Mouse (Mus musculus): ENCODE measurements at regions not wholly inside any gene's neighbourhood (a gene's known extent, or its start where the extent isn't known, plus 50 kb on each side); places are given as distances from the start of the nearest gene placed in this dataset.

GRCm38 (mm10) chr13:30046061-30046460 is 60.2 kb upstream of the E2f3 start:
- H3K27ac ChIP-seq (ENCODE audit: low read depth, low read length) = no peak overlapping the region
- ATAC-seq = no peak
- no peaks in the 10 kb centered on the region for H3K9me3 ChIP-seq (ENCODE audit: control insufficient read depth)
- H3K36me3 ChIP-seq (ENCODE audit: control insufficient read depth, insufficient read depth) = no peaks in the 10 kb centered on the region
- 73% methylated on average over 15 of the region's 15 CpGs for WGBS
- H3K9ac ChIP-seq (ENCODE audit: low read depth, low read length) = no peak overlapping the region
- H3K4me1 ChIP-seq (replicated peaks; ENCODE audit: control insufficient read depth, insufficient read depth, low read length) = no peaks in the 10 kb centered on the region
- TF ChIP-seq CTCF (IDR thresholded peaks at IDR 0.05; ENCODE audit: low read depth) = no peak
- H3K4me3 ChIP-seq (ENCODE audit: low read depth, low read length) = no peak overlapping the region
- no peak overlapping the region for H3K4me2 ChIP-seq (replicated peaks; ENCODE audit: low read depth)
- H3K27me3 ChIP-seq (replicated peaks; ENCODE audit: control insufficient read depth, insufficient read depth, low read length) = no peaks in the 10 kb centered on the region

GRCm38 (mm10) chr13:30045225-30045624 is 59.4 kb upstream of the E2f3 start:
- WGBS = 73% methylated on average over 6 of the region's 6 CpGs
- no peak for TF ChIP-seq CTCF (IDR thresholded peaks at IDR 0.05; ENCODE audit: low read depth)

GRCm38 (mm10) chr13:30044790-30045189 is 58.9 kb upstream of the E2f3 start:
- Histone ChIP-seq H3K4me3 (ENCODE audit: low read depth, low read length) (no peak overlapping the region), H3K27ac (ENCODE audit: low read depth, low read length) (no peak overlapping the region), H3K9ac (ENCODE audit: low read depth, low read length) (no peak overlapping the region), H3K36me3 (ENCODE audit: control insufficient read depth, insufficient read depth) (no peaks in the 10 kb centered on the region), H3K9me3 (ENCODE audit: control insufficient read depth) (no peaks in the 10 kb centered on the region), H3K4me1 (replicated peaks; ENCODE audit: control insufficient read depth, insufficient read depth, low read length) (no peaks in the 10 kb centered on the region), H3K27me3 (replicated peaks; ENCODE audit: control insufficient read depth, insufficient read depth, low read length) (no peaks in the 10 kb centered on the region), H3K4me2 (replicated peaks; ENCODE audit: low read depth) (no peak overlapping the region)
- TF ChIP-seq CTCF (IDR thresholded peaks at IDR 0.05; ENCODE audit: low read depth) = no peak
- no peak for ATAC-seq
- 91% methylated on average over 2 of the region's 2 CpGs for WGBS

More at GRCm38 (mm10) chr13:30045225-30045624, 59.4 kb upstream of the E2f3 start:
- no peak overlapping the region for H3K4me2 ChIP-seq (replicated peaks; ENCODE audit: low read depth)
- H3K9ac ChIP-seq (ENCODE audit: low read depth, low read length) = no peak overlapping the region
- no peaks in the 10 kb centered on the region for H3K36me3 ChIP-seq (ENCODE audit: control insufficient read depth, insufficient read depth)
- no peaks in the 10 kb centered on the region for H3K4me1 ChIP-seq (replicated peaks; ENCODE audit: control insufficient read depth, insufficient read depth, low read length)
- no peaks in the 10 kb centered on the region for H3K27me3 ChIP-seq (replicated peaks; ENCODE audit: control insufficient read depth, insufficient read depth, low read length)
- no peak overlapping the region for H3K4me3 ChIP-seq (ENCODE audit: low read depth, low read length)
- no peaks in the 10 kb centered on the region for H3K9me3 ChIP-seq (ENCODE audit: control insufficient read depth)
- H3K27ac ChIP-seq (ENCODE audit: low read depth, low read length) = no peak overlapping the region
- no peak for ATAC-seq

- H3K27ac ChIP-seq (ENCODE audit: low read depth, low read length) = no peak overlapping the region
- no peaks in the 10 kb centered on the region for H3K27me3 ChIP-seq (replicated peaks; ENCODE audit: control insufficient read depth, insufficient read depth, low read length)
- no peak overlapping the region for H3K4me2 ChIP-seq (replicated peaks; ENCODE audit: low read depth)
- H3K9me3 ChIP-seq (ENCODE audit: control insufficient read depth) = no peaks in the 10 kb centered on the region
- no peak overlapping the region for H3K9ac ChIP-seq (ENCODE audit: low read depth, low read length)
- ATAC-seq = no peak
- H3K36me3 ChIP-seq (ENCODE audit: control insufficient read depth, insufficient read depth) = no peaks in the 10 kb centered on the region
- H3K4me1 ChIP-seq (replicated peaks; ENCODE audit: control insufficient read depth, insufficient read depth, low read length) = no peaks in the 10 kb centered on the region
- H3K4me3 ChIP-seq (ENCODE audit: low read depth, low read length) = no peak overlapping the region
- WGBS = 74% methylated on average over 15 of the region's 15 CpGs
- no peak for TF ChIP-seq CTCF (IDR thresholded peaks at IDR 0.05; ENCODE audit: low read depth)
Measured at GRCm38 (mm10) chr13:30042689-30043320, 56.9 kb upstream of the E2f3 start.

GRCm38 (mm10) chr13:30041501-30042295 is 55.8 kb upstream of the E2f3 start:
- peaks cover 5% of the 10 kb centered on the region; the same call in 1 of the 2 replicates for H3K4me1 ChIP-seq (replicated peaks; ENCODE audit: control insufficient read depth, insufficient read depth, low read length)
- WGBS = 90% methylated on average over 3 of the region's 3 CpGs
- H3K36me3 ChIP-seq (ENCODE audit: control insufficient read depth, insufficient read depth) = no peaks in the 10 kb centered on the region
- H3K9me3 ChIP-seq (ENCODE audit: control insufficient read depth) = no peaks in the 10 kb centered on the region
- TF ChIP-seq CTCF (IDR thresholded peaks at IDR 0.05; ENCODE audit: low read depth) = no peak
- H3K27ac ChIP-seq (ENCODE audit: low read depth, low read length) = no peak overlapping the region
- no peak overlapping the region for H3K4me3 ChIP-seq (ENCODE audit: low read depth, low read length)
- ATAC-seq = no peak
- no peak overlapping the region for H3K4me2 ChIP-seq (replicated peaks; ENCODE audit: low read depth)
- no peak overlapping the region for H3K9ac ChIP-seq (ENCODE audit: low read depth, low read length)
- H3K27me3 ChIP-seq (replicated peaks; ENCODE audit: control insufficient read depth, insufficient read depth, low read length) = no peaks in the 10 kb centered on the region

GRCm38 (mm10) chr13:30040288-30040687 is 54.4 kb upstream of the E2f3 start:
- no peaks in the 10 kb centered on the region for H3K36me3 ChIP-seq (ENCODE audit: control insufficient read depth, insufficient read depth)
- ATAC-seq = no peak
- no peak overlapping the region for H3K27ac ChIP-seq (ENCODE audit: low read depth, low read length)
- no peak overlapping the region for H3K4me3 ChIP-seq (ENCODE audit: low read depth, low read length)
- 91% methylated on average over 4 of the region's 4 CpGs for WGBS
- no peaks in the 10 kb centered on the region for H3K9me3 ChIP-seq (ENCODE audit: control insufficient read depth)
- no peak for TF ChIP-seq CTCF (IDR thresholded peaks at IDR 0.05; ENCODE audit: low read depth)
- H3K4me2 ChIP-seq (replicated peaks; ENCODE audit: low read depth) = no peak overlapping the region
- H3K4me1 ChIP-seq (replicated peaks; ENCODE audit: control insufficient read depth, insufficient read depth, low read length) = peaks cover 5% of the 10 kb centered on the region; the same call in 1 of the 2 replicates
- H3K9ac ChIP-seq (ENCODE audit: low read depth, low read length) = no peak overlapping the region
- no peaks in the 10 kb centered on the region for H3K27me3 ChIP-seq (replicated peaks; ENCODE audit: control insufficient read depth, insufficient read depth, low read length)
